Comparison of ENCODE assay signal across 13 mouse cellular contexts in genomic region chr3:106515016-106515415, GRCm38 (mm10).
"Had no signal": no experiment of that assay in that cellular context is flagged by ENCODE, and none has a peak within 500 bp of the region (broad histone marks: within the 10 kb centered on the region; RNA-seq: fewer than 3 reads in every experiment).

No protein-coding gene starts in this region.

- H3K4me3 ChIP-seq: intestine, embryonic 15.5 days; layer of hippocampus, adult 2 months; lung, embryonic 15.5 days; midbrain, embryonic 12.5 days; stomach, embryonic 15.5 days had no signal

- ATAC-seq: hindbrain, postnatal 0 days; intestine, embryonic 15.5 days; midbrain, embryonic 16.5 days had no signal

- H3K4me2 ChIP-seq: intestine, embryonic 15.5 days; lung, embryonic 15.5 days; midbrain, embryonic 12.5 days; stomach, embryonic 15.5 days had no signal

- H3K9ac ChIP-seq: intestine, embryonic 15.5 days; lung, embryonic 15.5 days; midbrain, embryonic 12.5 days; stomach, embryonic 15.5 days had no signal

- H3K4me1 ChIP-seq: intestine, embryonic 15.5 days; lung, embryonic 15.5 days; midbrain, embryonic 12.5 days; stomach, embryonic 15.5 days had no signal

- DNase-seq: kidney, adult 18-20 months; kidney, postnatal 10 days; kidney, postnatal 4 days; left cerebral cortex, postnatal 4 days; right cerebral cortex, postnatal 14 days; thymus, postnatal 36 days had no signal

- H3K9me3 ChIP-seq: intestine, embryonic 15.5 days; lung, embryonic 15.5 days; midbrain, embryonic 12.5 days; stomach, embryonic 15.5 days had no signal

- H3K27ac ChIP-seq: hindbrain, postnatal 0 days; intestine, embryonic 15.5 days; layer of hippocampus, adult 2 months; lung, embryonic 15.5 days; midbrain, embryonic 12.5 days; stomach, embryonic 15.5 days had no signal

- H3K36me3 ChIP-seq: intestine, embryonic 15.5 days; midbrain, embryonic 12.5 days; stomach, embryonic 15.5 days had no signal

- H3K27me3 ChIP-seq: intestine, embryonic 15.5 days; lung, embryonic 15.5 days; midbrain, embryonic 12.5 days; stomach, embryonic 15.5 days had no signal
